Mouse (Mus musculus) thymus, postnatal 25 days (tissue): ENCODE results near the gene Vav3.

Experiments
- DNase-seq: peaks from one replicate; pipeline ENCODE4 v3.0.0; 2022

Vav3 gene

DNA sequence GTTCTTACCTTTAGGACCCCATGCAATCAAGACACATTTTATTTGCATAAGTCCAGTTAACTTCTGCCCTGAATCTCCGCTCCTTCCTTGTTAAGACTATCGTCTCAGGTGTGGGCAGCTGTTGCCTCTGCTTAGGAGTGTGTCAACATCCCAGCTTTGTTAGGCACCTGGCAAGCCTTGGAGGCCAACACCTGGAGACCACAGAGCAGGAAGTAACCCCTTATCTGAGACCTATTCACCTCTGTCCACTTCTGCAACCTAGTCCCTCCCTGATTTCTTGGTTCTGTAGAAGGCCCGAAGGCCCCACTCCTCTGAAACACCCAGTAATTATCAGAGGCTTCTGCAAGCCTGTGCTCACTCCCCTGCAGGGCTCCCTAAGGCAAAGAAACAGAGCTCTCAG is 255.6 kb downstream of the Vav3 start:
- no peak for DNase-seq

GRCm38 (mm10) chr3:109600699-109601451 is 260.4 kb downstream of the Vav3 start:
- DNase-seq = no peak

- no peak for DNase-seq
Measured at GRCm38 (mm10) chr3:109602753-109603152, 262.3 kb downstream of the Vav3 start.

GRCm38 (mm10) chr3:109606121-109606520 is 265.7 kb downstream of the Vav3 start:
- DNase-seq = no peak

DNA sequence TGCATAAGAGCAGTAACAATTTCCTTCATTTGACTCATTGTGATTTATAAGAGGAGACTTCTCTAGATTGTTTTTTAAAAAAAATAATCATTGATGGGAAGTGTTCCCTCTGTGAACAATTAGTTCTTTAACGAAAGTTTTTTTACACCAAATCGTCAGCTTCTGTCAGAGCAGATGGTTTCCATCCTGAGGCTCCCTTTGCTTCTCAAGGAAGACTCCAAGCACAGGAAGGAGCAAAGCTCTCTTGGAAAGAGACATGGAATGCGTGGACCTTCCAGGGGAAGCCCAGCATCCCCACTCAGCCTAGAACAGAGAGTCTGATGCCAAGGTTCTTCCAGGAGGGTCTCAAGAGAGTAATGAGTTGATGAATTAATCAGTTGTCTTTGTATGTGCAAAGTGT is 281.3 kb downstream of the Vav3 start:
- no peak for DNase-seq

GRCm38 (mm10) chr3:109622361-109622760 is 281.9 kb downstream of the Vav3 start:
- no peak for DNase-seq

DNA sequence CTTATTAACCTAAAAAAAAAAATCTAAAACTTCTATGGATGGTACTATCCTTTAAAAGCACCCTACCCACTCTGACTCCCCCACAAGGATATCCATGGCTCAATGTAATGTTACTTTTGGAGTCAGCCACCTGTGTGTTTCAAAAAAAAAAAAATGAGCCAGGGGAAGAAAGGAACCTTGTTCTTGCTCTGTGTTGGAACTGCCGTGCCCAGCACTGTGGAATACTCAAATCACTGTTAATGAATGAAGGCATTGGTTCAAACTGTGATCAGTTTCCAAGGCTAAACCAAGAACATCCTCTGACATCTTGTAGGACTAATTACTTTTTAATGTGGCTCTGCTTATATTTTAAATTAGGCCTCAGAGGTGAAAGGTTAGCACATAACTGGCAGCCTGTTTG is 282.4 kb downstream of the Vav3 start:
- no peak for DNase-seq

- no peak for DNase-seq
Measured at GRCm38 (mm10) chr3:109623770-109624169, 283.3 kb downstream of the Vav3 start.

- no peak for DNase-seq
Measured at GRCm38 (mm10) chr3:109636045-109636444, 295.6 kb downstream of the Vav3 start.

GRCm38 (mm10) chr3:109639386-109639785 is 298.9 kb downstream of the Vav3 start:
- no peak for DNase-seq

DNA sequence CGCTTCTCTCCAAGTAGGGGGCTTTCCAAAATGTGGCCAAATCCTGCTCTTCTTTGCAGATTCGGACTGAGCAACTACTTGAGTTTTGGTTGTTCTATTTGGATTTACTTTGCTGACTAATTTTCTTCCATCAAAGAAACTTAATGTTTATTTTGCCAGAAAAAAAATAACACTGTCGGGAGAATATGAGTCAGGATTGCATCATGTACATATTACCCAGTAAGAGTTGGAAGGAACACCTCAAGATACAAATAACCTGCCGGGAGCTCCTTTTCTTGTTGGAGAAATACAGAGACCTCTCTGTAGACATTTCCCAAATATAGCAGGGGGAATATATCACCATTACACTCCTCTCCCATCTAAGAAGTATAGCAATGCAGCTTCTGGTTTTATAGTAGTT is 300.3 kb downstream of the Vav3 start:
- no peak for DNase-seq

DNA sequence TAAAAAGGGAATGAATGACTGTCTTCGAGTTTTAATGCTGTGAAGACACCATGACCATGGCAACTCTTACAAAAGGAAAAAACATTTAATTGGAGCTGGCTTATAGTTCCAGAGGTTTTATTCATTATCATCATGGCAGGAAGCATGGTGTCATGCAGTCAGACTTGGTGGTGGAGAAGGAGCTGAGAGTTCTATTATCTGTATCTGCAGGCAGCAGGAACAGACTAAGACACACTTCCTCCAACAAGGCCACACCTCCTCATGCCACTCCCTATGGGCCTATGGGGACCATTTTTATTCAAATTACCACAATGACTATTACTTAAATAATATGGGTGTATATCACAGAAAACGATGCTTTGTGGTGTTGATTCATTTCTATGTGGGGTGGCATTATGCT is 307.8 kb downstream of the Vav3 start:
- DNase-seq = no peak

GRCm38 (mm10) chr3:109651479-109651878 is 311.0 kb downstream of the Vav3 start:
- no peak for DNase-seq

DNA sequence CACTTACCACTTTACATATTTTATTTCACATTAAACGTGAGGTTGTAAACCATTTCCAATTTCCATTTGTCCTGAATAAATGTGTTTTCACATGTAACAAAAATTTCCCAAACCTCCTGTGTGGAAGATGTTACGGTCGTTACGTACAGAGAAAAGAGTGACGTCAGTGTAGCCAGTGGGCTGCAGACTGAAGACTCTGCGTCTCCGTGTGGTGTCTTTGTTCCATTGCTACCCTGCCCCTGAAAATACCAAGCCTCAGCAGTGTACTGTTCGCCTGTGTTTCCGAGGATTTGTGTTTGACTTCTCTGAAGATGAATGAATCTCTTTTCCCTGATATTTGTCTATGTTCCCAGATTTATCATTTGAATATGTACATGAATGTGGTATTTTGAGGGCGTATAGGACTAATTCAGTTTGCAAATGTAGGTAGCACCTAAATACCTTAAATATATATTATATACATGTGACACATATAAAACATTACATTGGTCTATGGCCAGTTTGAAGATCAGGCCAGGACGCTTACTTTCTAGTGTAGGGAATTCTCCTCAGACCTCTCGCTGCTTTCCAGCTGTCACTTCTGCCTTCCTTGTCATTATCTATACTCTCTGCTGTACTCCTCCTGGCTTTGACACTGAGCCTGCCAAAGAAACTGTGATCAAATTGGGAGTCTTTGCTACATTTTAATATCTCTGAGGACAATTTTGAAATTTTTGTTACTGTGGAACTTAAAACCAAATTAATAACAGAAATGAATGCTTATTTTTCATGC is 312.6 kb downstream of the Vav3 start:
- DNase-seq = no peak

GRCm38 (mm10) chr3:109654386-109654785 is 313.9 kb downstream of the Vav3 start:
- no peak for DNase-seq

DNA sequence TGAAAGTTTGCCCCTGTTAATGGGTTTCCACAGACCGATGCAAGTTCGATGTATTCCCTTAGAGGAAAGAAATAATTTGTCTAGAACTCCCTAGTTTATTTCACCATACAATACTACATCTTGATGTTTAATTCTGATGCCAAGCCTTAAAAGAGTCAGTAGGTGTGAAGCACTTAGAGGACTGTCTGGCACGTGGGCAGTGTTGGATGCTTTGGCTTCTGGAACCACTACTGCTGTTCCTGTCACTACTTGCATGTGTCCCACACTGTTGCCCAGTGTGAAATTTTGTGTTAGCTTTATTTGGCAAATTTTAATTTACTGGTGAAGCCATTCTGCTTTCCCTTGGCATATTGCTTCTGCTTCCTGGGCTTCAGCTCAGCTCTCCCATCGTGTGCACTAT is 331.3 kb downstream of the Vav3 start:
- no peak for DNase-seq

DNA sequence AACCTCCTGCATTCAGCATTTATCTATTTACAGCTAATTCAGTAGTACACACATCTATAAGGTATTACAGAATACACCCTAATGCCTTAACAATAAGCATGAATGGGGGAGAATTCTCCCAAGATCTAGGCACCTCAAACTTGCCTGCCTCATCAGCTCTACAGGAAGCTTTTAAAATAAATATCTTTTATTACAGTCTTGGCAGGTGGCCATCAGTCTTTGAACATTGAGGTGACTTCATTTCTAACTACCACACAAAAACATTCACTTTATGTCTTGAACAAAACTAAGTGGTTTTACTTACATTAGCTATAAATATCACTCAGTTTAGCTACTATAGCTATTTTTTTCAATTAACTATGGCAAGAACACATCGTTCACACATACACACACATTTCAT is 332.5 kb downstream of the Vav3 start:
- no peak for DNase-seq

- no peak for DNase-seq
Measured at GRCm38 (mm10) chr3:109680281-109680680, 339.8 kb downstream of the Vav3 start.

- no peak for DNase-seq
Measured at GRCm38 (mm10) chr3:109681863-109682262, 341.4 kb downstream of the Vav3 start.

GRCm38 (mm10) chr3:109683608-109684295 is 343.3 kb downstream of the Vav3 start:
- DNase-seq = no peak

DNA sequence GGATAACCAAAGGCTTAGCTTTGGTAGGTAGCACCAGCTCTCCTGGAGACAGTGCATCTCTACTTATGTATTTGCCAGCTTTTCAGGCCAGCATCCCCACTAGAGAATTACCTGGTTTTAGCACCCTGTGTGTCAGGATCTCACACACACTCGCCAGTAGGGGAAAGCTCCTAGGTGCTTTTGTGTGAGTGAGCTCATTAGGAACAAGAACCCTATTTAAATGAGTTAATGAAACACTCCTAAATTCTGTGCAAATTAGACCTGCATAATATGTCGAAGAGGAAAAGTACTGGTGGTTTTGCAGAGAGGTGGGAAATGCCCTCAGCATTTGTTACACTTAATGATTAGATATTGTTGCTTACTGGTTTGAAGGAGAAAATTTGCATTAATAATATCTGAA is 350.1 kb downstream of the Vav3 start:
- no peak for DNase-seq

GRCm38 (mm10) chr3:109692613-109693012 is 352.2 kb downstream of the Vav3 start:
- DNase-seq = no peak

DNA sequence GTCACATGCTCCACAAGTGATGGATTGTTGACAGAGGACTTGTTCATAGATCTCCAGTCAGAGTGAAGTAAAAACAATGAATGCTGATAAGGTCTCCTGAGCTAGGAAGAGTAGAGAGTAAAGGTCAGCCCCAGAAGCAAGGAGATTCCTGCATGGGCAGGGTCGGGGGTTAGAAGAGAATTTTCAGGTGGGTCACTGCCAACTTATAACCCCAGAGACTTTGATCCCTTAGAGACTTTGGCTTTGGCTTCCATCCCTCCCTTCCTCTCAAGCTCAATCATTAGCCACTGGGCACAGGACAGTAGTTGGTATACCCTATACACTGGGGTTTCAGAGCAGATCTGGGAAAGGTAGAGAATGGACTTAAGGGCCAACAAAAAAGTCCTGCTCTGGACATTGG is 360.8 kb downstream of the Vav3 start:
- no peak for DNase-seq
